Mouse (Mus musculus) lung, postnatal 4 days (tissue): ENCODE measurements around the gene Diablo.
"Not testable (repeated sequence)": the region's sequence is repeated elsewhere in the genome, so short reads cannot be mapped to it uniquely, and the experiment has no call there.

Source experiments
- DNase-seq, 2 experiments: peaks; one replicate each; pipeline ENCODE4 v3.0.0; 2021

The Diablo gene

DNA sequence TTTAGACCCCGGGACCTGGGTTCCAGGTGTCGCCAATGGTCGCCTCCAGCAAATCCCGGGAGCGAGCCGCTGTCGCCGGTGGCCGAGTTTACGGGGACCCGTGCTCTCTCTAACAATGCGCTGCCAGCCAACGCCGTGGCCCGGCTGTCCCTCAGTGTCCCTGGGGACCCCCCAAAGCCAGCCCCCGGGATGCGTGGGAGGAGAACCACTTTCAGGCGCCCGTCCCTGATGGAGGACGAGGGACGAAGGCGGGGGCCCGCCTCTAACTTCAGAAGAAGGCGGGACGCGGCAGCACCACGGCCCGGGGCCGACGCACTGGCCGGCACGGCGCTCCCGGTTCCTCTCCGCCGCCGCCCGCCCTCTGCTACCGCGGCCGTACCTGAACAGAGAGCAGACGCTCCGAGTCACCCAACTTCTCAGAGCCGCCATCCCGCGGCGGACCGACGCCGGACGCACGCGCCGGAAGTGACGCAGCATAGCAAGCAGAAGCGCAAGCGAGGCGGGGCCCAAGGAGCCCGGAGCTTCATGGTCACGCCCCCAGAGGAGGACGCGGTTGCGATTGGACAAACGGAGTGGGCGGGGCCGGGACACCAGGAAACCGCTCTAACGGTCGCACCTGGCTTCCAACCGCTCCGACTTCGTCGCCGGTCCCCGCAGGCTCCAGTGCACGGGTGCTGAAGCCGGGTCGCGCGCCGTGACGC, at the start of gene Diablo:
TSS of gene Diablo (minus strand) at position 485 of the 701 bp plus-strand sequence.
- peak; percentile 99 for DNase-seq

DNA sequence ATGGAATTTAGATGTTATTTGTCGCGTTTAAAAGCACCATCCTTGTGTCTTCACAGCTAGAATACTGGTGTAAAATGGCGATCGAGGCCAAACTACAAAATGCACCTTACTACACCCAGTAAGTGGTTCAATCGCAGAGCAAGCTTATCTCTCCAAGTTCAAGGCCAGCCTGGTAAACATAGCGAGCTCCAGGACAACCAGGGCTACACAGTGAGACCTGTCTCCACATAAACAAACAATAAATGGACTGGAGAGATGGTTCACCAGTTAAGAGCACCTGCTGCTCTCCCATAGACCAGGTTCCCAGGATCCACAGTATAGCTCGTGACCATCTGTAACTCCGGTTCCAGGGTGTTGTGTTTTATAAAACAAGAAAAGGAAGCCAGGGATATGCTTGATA, 49.4 kb upstream of the Diablo start:
- DNase-seq: no peak

DNA sequence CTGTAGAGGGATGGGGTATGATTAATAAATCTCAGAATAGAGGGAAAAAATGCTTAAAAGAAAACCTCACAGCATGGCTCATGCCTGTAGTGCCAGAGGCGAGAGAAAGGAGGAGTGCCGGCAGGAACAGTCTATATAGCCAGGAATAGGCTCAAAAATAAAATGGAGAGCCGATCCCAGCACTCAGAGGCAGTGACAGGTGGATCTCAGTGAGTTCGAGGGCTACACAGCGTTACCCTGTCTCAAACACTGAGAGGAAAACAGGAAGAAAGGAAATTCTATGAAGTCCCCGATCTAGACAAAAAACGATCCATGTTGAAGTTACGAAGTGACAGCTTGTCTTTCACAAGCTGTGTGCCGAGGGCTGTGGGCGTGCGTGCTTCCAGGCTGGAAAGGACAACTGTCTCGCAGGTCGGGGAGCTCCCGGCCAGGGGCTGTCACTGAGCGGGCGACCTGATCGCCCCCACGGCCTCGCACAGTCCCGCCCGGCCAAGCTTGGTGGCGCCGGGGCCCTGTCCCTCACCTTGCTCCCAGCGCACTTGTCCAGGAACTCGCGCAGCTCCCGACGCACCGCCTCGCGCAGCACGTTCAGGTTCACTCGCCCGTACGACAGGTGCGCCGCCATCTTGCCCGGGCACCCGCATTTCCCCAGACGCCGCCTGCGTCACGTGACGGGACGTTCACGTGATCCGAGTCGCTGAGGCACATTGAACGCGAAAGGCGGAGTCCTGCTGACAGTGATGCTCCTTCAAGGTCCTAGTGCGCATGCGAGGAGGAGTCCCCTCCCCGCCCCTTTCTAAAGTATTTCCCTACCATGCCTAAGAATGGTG, 48.6 kb upstream of the Diablo start, which contains the start of gene Vps33a:
TSS of gene Vps33a (minus strand) at position 682 of the 830 bp plus-strand sequence.
- peak; percentile 98 to 99 for DNase-seq

DNA sequence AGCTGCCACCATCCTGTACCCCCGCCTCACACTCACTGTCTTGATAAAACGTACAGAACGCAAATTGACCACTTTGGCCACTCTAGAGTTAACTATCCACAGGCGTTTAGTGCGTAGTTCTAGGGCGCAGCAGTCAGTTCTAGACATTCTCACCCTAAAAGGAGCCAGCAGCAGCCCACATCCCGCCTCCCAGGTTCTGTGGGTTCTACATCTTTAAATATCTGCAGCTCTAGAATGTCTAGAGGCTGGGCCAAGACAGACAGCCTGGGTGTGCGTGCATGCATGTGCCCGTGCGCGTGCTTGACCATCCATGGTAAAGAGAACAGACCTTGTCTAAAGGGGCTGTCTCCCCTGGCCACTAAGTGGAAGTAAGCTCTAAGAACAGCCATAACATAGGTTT, 37.2 kb upstream of the Diablo start:
- DNase-seq: no peak

GRCm38 (mm10) chr5:123559588-123559987, 35.6 kb upstream of the Diablo start:
- DNase-seq: no peak

DNA sequence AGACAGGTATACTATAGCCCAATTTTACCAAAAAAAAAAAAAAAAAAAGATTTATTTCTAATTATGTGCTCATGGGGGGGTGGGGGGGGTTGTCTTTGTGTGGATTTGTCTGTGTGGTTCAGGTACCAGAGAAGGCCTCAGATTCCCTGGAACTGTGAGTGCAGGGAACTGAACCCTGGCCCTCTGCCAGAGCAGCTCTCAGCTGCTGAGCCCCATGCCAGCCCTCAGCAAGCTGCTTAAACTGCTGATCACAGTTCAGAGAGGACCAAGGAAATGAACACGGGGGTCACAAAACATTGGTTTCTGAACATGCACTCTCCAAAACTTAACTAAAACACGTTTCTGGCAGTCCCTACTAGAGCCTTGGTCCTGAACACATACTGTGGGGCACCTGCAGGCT, 32.5 kb upstream of the Diablo start:
- DNase-seq: no peak

DNA sequence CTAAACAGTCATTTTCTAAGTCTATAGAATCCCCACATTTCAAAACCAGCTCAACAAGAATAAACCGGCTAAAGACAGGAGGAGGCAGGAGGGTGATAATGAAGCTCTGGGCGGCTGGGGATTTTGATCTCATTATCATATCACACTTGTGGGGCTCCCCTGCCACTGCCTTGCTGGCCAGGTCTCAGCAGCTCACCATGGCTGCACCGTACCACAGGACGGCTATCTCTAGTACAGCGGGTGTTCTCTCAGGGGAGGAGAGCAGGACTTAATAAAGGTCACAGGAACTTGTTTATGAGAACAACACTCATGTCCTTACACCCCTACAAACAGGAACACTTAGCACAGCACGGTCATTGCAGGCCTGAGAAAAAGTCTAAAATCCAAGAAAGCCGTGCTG, 31.7 kb upstream of the Diablo start:
- no peak for DNase-seq

DNA sequence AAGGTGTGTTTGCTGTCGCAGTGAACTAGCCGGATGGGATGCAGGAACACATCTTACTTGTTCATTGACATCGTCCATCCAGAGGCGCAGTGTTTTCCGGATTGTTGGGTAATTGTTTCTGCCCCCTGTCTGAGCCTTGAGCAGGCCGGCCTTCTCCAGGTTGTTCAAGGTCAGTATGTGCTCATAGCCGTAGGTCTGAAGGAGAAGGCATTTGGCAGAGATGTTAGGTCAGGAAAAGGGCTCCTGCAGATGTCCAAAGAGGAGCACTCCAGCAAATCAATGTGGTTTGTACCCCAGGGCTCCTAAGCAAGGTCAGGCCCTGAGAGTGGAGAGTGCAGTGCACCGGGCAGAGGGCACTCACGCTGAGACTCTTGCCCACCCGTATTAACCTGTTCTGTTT, 9.8 kb upstream of the Diablo start:
- DNase-seq: no peak

- peak in 1 of 2 experiments; percentile 3 for DNase-seq
These were observed 6.1 kb upstream of the Diablo start for GRCm38 (mm10) chr5:123530056-123530455.

GRCm38 (mm10) chr5:123528641-123529040, 4.7 kb upstream of the Diablo start:
- peak in 1 of 2 experiments; percentile 1 for DNase-seq

- DNase-seq: no peak
These were observed 2.0 kb upstream of the Diablo start for GRCm38 (mm10) chr5:123525916-123526495.

DNA sequence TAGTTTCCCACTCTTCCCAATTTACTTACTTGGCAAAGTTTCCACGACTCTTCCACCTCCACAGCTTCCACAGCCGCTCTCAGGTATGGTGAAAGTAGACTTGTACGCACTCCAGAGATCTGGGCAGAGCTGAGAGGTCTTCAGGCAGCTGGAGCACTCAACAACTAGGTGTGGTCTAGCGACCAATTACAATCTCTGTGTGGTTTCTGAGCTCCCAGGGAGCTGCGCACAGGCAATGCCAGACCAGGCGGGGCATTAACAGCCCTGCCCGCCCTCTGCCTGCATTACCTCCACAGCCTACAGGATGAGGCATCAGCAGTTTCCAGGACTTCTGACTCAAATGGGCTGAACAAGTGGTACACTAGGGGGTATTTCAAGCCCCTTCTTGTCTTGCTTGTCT, 1.3 kb upstream of the Diablo start, which contains the start of gene Gm49027:
TSS of gene Gm49027 (minus strand) at position 208 of the 400 bp plus-strand sequence.
- no peak for DNase-seq

GRCm38 (mm10) chr5:123524393-123524750, 396 bp upstream of the Diablo start:
- DNase-seq: no peak

- DNase-seq: no peak
These were observed 1.8 kb downstream of the Diablo start for GRCm38 (mm10) chr5:123522166-123522565.

- no peak for DNase-seq
These were observed 2.4 kb downstream of the Diablo start for GRCm38 (mm10) chr5:123521621-123522020.

- peak in 1 of 2 experiments; percentile 9 for DNase-seq
These were observed 3.3 kb downstream of the Diablo start for GRCm38 (mm10) chr5:123520666-123521065.

DNA sequence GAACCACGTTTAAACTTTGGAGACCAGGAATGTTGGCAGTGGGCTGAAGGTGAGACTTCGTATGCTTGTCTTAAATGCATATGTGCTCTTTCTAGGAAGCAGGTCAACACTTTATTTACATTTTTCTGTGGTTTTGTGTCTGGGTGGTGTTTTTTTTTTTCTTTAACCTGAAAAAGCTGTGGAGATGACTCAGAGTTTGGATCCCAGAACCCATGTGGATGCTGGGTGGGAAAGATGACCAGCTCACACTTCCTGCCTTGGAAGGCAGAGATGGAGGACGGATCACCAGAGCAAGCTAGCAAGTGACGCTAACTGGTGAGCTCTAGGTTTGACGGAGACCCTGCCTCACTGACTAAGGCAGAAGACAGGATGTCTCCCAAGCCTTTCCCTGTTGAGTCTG, 9.1 kb downstream of the Diablo start:
- DNase-seq: no peak

DNA sequence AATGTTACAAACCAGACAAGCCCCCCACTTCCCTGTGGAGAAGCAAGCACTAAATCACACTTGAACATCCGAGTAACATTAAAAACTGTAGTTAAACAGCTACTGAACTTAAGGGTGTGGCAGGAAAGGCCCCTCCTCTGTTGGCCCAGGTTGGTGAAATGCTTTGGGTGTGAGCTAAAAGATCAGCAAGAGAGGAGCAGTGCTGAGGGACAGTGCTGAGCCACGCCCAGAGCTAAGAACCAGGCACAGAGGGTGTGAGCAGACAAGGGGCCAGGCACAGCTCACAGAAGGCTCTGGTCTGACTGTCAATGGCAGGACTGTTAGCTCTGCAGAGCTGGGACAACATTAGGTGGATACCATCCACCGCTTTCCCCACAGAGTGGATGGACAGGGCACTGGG, 11.9 kb downstream of the Diablo start:
- no peak for DNase-seq

DNA sequence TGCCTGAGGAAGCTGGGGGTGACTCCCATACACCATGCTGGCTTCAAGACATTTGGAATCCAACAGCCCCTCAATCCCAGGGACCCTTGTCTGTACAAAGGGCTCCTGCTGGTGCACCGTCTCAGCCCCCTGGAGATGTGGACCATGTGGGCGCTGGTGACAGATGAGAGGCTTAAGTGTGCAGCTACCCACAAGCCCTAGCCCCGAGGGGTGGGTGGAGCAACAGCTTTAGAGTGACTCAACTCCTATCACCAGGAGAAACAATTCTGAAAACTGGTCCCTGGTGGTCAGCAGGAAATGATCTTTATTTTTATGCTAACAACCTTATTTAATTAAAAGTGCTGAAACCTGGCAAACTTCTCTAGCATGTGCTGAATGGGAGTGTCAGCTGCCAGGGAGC, 12.6 kb downstream of the Diablo start:
- DNase-seq: not testable (repeated sequence)

- no peak for DNase-seq
These were observed 13.8 kb downstream of the Diablo start, which contains the start of gene B3gnt4 for GRCm38 (mm10) chr5:123510160-123510559. Gene B3gnt4 (plus strand): TSS chr5:123510460.

- no peak for DNase-seq
These were observed 15.1 kb downstream of the Diablo start for GRCm38 (mm10) chr5:123508921-123509320.

- DNase-seq: peak; percentile 85 to 86
These were observed 15.8 kb downstream of the Diablo start for GRCm38 (mm10) chr5:123507936-123508723.

DNA sequence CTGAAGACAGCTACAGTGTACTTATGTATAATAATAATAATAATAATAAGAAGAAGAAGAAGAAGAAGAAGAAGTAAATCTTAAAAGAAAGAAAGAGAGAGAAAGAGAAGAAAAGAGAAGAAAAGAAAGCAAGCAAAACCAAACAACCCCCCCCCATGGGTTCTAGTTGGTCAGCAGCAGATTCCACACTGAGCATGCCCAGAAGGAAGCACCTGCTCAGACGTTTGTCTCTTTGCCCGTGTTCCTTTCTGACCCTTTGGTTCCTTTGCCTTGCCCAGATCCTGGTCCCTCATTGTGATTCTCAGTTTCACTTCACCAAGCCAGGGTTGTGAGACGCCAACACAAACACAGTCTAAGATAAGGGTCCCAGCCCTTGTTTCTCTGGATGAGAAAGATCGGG, 22.0 kb downstream of the Diablo start:
- no peak for DNase-seq
